Mouse (Mus musculus): ENCODE measurements around the gene Gna13. TPM values are rescaled to one million over a fixed set of nuclear protein-coding genes. Genes with fewer than 3 reads are reported as not detected.
A peak's percentile ranks its signal among the peaks of the same experiment; 100 is the strongest.

The Gna13 gene
- polyA plus RNA-seq (2012), result 4.0 TPM in 2 replicates

- peaks cover 75% of the 10 kb centered on the region for H3K4me1 ChIP-seq (ENCODE audit: control insufficient read depth)
- TF ChIP-seq GATA1 (IDR thresholded peaks at IDR 0.05; ENCODE audit: low read length), result no peak
Measured at GRCm38 (mm10) chr11:109362463-109363190, at the start of gene Gna13. Gna13 (plus strand) TSS chr11:109362831.

GRCm38 (mm10) chr11:109316921-109317320, 45.7 kb upstream of the Gna13 start:
- TF ChIP-seq TAL1 (IDR thresholded peaks at IDR 0.05; ENCODE audit: low read length), result no peak
- TF ChIP-seq GATA1 (IDR thresholded peaks at IDR 0.05; ENCODE audit: low read length), result no peak
- Histone ChIP-seq H3K27me3 (ENCODE audit: control insufficient read depth) (0 out of 2 replicates have a peak, but pooled peaks cover 2% of the 10 kb centered on the region), H3K4me1 (ENCODE audit: control insufficient read depth) (peaks cover 2% of the 10 kb centered on the region; the same call in 1 of the 2 replicates), H3K9me3 (ENCODE audit: control insufficient read depth, low read length) (peaks cover 2% of the 10 kb centered on the region; the same call in 1 of the 2 replicates), H3K36me3 (ENCODE audit: control insufficient read depth) (no peaks in the 10 kb centered on the region), H3K4me3 (replicated peaks) (no peak overlapping the region)

More at GRCm38 (mm10) chr11:109362463-109363190, at the start of gene Gna13:
- Histone ChIP-seq H3K9me3 (ENCODE audit: control insufficient read depth, low read length) (no peaks in the 10 kb centered on the region), H3K4me3 (replicated peaks) (peak within 1 kb of the TSS; percentile 87), H3K36me3 (ENCODE audit: control insufficient read depth) (peaks cover 34% of the 10 kb centered on the region), H3K27me3 (ENCODE audit: control insufficient read depth) (no peaks in the 10 kb centered on the region)

DNA sequence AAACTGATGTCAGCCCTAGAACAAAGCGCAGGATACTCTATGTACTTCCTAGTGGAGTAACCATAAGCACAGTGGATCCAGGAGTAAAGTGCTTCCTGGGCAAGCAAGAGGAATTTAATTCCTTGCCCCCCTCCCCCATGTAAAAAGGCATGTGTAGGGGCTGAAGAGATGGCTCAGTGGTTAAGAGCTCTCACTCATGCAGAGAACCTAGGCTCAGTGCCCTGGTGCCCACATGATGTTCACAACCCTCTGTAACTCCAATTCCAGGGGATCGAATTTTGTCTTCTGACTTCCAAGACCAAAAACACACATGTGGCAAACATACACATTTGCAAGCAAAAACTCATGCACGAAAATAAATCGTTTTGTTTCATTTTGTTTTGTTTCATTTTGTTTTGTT, 43.2 kb upstream of the Gna13 start:
- H3K4me1 ChIP-seq (ENCODE audit: control insufficient read depth), result no peaks in the 10 kb centered on the region
- H3K9me3 ChIP-seq (ENCODE audit: control insufficient read depth, low read length), result peaks cover 2% of the 10 kb centered on the region; the same call in 1 of the 2 replicates
- H3K27me3 ChIP-seq (ENCODE audit: control insufficient read depth), result 0 out of 2 replicates have a peak, but pooled peaks cover 2% of the 10 kb centered on the region
- no peak overlapping the region for H3K4me3 ChIP-seq (replicated peaks)
- no peaks in the 10 kb centered on the region for H3K36me3 ChIP-seq (ENCODE audit: control insufficient read depth)
- TF ChIP-seq GATA1 (IDR thresholded peaks at IDR 0.05; ENCODE audit: low read length) (no peak), TAL1 (IDR thresholded peaks at IDR 0.05; ENCODE audit: low read length) (no peak)

- Histone ChIP-seq H3K36me3 (ENCODE audit: control insufficient read depth) (no peaks in the 10 kb centered on the region), H3K4me1 (ENCODE audit: control insufficient read depth) (no peaks in the 10 kb centered on the region), H3K27me3 (ENCODE audit: control insufficient read depth) (0 out of 2 replicates have a peak, but pooled peaks cover 2% of the 10 kb centered on the region), H3K4me3 (replicated peaks) (no peak overlapping the region), H3K9me3 (ENCODE audit: control insufficient read depth, low read length) (peaks cover 2% of the 10 kb centered on the region; the same call in 1 of the 2 replicates)
- TF ChIP-seq GATA1 (IDR thresholded peaks at IDR 0.05; ENCODE audit: low read length) (no peak), TAL1 (IDR thresholded peaks at IDR 0.05; ENCODE audit: low read length) (no peak)
Measured at GRCm38 (mm10) chr11:109319946-109320345, 42.7 kb upstream of the Gna13 start.

DNA sequence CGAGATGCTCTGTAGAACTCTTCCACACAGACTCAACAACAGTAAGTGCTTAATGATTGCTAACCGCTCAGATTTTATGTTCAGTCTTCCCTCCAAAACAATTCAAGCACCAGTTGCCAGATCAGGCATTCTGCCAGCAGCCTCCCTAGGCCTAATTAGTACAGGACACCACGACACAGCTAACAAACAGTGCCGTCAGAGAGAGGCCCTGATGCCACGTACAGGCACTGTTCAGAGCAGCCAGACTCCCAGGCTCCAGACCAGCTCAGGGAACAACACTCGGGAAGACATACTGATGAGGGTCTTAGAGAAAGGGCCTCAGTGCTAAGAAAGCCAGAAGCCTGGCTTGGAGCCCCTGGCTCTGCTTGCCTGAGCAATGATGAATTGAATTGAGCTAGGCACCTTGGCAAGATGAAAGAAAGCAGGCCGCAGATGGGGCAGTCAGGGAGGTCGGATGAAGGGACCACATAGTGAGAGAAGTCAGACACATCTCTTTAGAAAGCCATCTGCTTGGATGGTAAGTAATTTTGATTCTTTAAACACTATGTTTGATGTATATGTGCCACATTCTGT, 42.2 kb upstream of the Gna13 start:
- H3K27me3 ChIP-seq (ENCODE audit: control insufficient read depth), result 0 out of 2 replicates have a peak, but pooled peaks cover 1% of the 10 kb centered on the region
- no peak for TF ChIP-seq TAL1 (IDR thresholded peaks at IDR 0.05; ENCODE audit: low read length)
- TF ChIP-seq GATA1 (IDR thresholded peaks at IDR 0.05; ENCODE audit: low read length), result no peak
- H3K4me1 ChIP-seq (ENCODE audit: control insufficient read depth), result no peaks in the 10 kb centered on the region
- H3K9me3 ChIP-seq (ENCODE audit: control insufficient read depth, low read length), result peaks cover 2% of the 10 kb centered on the region; the same call in 1 of the 2 replicates
- H3K36me3 ChIP-seq (ENCODE audit: control insufficient read depth), result no peaks in the 10 kb centered on the region
- H3K4me3 ChIP-seq (replicated peaks), result no peak overlapping the region

DNA sequence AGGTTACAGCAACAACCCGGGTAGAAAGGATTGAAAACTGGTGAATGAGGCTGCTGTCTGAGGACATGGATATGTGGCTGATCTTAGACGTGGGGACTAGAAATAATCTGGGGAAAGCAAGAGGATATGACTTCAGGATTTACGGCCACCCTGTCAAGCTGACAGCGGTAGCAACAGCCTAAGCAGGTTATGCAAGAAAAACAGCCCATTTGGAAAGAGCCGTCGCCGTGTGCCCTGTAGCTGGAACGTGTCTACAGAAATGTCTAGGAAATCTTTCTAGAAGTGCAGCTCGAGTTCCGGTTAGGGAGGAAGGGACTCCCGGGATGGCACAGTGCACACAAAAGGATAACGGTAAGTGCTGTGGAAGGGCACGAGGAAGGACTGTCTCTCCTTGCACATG, 36.4 kb upstream of the Gna13 start:
- Histone ChIP-seq H3K27me3 (ENCODE audit: control insufficient read depth) (no peaks in the 10 kb centered on the region), H3K4me3 (replicated peaks) (no peak overlapping the region), H3K36me3 (ENCODE audit: control insufficient read depth) (no peaks in the 10 kb centered on the region), H3K4me1 (ENCODE audit: control insufficient read depth) (peaks cover 5% of the 10 kb centered on the region), H3K9me3 (ENCODE audit: control insufficient read depth, low read length) (peaks cover 2% of the 10 kb centered on the region; the same call in 1 of the 2 replicates)
- TF ChIP-seq GATA1 (IDR thresholded peaks at IDR 0.05; ENCODE audit: low read length) (no peak), TAL1 (IDR thresholded peaks at IDR 0.05; ENCODE audit: low read length) (no peak)

GRCm38 (mm10) chr11:109327381-109327780, 35.2 kb upstream of the Gna13 start:
- TF ChIP-seq TAL1 (IDR thresholded peaks at IDR 0.05; ENCODE audit: low read length), result no peak
- no peak for TF ChIP-seq GATA1 (IDR thresholded peaks at IDR 0.05; ENCODE audit: low read length)
- no peaks in the 10 kb centered on the region for H3K36me3 ChIP-seq (ENCODE audit: control insufficient read depth)
- no peaks in the 10 kb centered on the region for H3K9me3 ChIP-seq (ENCODE audit: control insufficient read depth, low read length)
- no peaks in the 10 kb centered on the region for H3K27me3 ChIP-seq (ENCODE audit: control insufficient read depth)
- H3K4me1 ChIP-seq (ENCODE audit: control insufficient read depth), result peaks cover 13% of the 10 kb centered on the region
- H3K4me3 ChIP-seq (replicated peaks), result no peak overlapping the region

DNA sequence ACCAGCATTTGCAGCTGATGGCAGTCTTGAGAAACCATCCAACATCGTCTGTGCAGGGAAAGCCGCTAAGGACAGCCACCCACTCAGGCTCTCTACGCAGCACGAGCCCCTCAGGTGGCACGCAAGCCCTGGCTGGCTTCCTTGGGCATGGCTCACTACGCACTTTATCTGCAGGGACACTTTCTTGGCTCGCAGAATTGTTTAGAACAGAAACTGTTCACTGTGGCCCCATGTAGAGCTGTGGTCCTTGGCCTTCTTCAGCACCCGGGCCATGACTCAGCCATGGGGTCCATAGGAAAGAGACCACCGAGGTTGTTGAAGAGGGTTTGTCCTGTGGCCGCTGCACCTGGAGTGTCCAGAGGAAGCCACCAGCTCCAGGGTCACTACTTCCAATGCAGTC, 34.7 kb upstream of the Gna13 start:
- Histone ChIP-seq H3K36me3 (ENCODE audit: control insufficient read depth) (no peaks in the 10 kb centered on the region), H3K4me3 (replicated peaks) (no peak overlapping the region), H3K27me3 (ENCODE audit: control insufficient read depth) (no peaks in the 10 kb centered on the region), H3K9me3 (ENCODE audit: control insufficient read depth, low read length) (no peaks in the 10 kb centered on the region), H3K4me1 (ENCODE audit: control insufficient read depth) (peaks cover 13% of the 10 kb centered on the region)
- TF ChIP-seq TAL1 (IDR thresholded peaks at IDR 0.05; ENCODE audit: low read length) (no peak), GATA1 (IDR thresholded peaks at IDR 0.05; ENCODE audit: low read length) (no peak)

- H3K4me1 ChIP-seq (ENCODE audit: control insufficient read depth), result peaks cover 13% of the 10 kb centered on the region
- no peaks in the 10 kb centered on the region for H3K9me3 ChIP-seq (ENCODE audit: control insufficient read depth, low read length)
- no peaks in the 10 kb centered on the region for H3K27me3 ChIP-seq (ENCODE audit: control insufficient read depth)
- no peak overlapping the region for H3K4me3 ChIP-seq (replicated peaks)
- no peaks in the 10 kb centered on the region for H3K36me3 ChIP-seq (ENCODE audit: control insufficient read depth)
- no peak for TF ChIP-seq TAL1 (IDR thresholded peaks at IDR 0.05; ENCODE audit: low read length)
- no peak for TF ChIP-seq GATA1 (IDR thresholded peaks at IDR 0.05; ENCODE audit: low read length)
Measured at GRCm38 (mm10) chr11:109329331-109329730, 33.3 kb upstream of the Gna13 start.
